Mouse (Mus musculus): ENCODE results near the gene Hdac1.

Hdac1 gene

DNA sequence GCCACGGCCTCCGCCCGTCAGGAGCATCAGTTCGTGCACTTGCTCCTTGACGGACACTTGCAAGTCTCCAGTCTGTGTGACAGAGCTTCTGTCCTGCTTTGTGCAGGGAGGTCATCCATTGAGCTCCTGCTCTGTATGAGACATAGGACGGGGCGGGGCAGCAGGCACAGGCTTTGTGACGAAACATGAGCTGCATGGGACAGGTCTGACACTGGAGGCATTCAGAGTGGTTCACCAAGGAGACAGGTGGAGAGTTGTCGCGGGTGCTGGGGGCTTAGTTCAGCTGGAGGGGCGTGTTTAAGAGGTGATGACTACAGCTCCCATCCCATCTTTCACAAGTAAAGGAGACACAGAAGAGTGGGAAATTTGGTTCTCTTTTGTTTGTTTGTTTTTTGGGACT lies 66.5 kb downstream of the Hdac1 start:
- no peak for DNase-seq (ENCODE audit: extremely low spot score, low spot score)

Data from neural tube, embryonic 10.5 days (tissue).